Mouse (Mus musculus) C2C12 (cell line): ENCODE data around the gene Fsip1.

Experiments
- CEBPB ChIP-seq: IDR thresholded peaks from one replicate; pipeline ENCODE4 v1.6.1; 2011; ENCODE audit warnings: low read depth, mild to moderate bottlenecking, control low read depth, moderate library complexity
- CTCF ChIP-seq: IDR thresholded peaks from one replicate; pipeline ENCODE4 v1.5.1; 2011; ENCODE audit not compliant: control insufficient read depth, insufficient read depth, insufficient read length
- MAX ChIP-seq: IDR thresholded peaks from one replicate; pipeline ENCODE4 v1.6.1; 2011; ENCODE audit warnings: mild to moderate bottlenecking, control low read depth
- USF1 ChIP-seq: IDR thresholded peaks from one replicate; pipeline ENCODE4 v1.6.1; 2011; ENCODE audit warnings: low read depth, mild to moderate bottlenecking, control low read depth, moderate library complexity

DNA sequence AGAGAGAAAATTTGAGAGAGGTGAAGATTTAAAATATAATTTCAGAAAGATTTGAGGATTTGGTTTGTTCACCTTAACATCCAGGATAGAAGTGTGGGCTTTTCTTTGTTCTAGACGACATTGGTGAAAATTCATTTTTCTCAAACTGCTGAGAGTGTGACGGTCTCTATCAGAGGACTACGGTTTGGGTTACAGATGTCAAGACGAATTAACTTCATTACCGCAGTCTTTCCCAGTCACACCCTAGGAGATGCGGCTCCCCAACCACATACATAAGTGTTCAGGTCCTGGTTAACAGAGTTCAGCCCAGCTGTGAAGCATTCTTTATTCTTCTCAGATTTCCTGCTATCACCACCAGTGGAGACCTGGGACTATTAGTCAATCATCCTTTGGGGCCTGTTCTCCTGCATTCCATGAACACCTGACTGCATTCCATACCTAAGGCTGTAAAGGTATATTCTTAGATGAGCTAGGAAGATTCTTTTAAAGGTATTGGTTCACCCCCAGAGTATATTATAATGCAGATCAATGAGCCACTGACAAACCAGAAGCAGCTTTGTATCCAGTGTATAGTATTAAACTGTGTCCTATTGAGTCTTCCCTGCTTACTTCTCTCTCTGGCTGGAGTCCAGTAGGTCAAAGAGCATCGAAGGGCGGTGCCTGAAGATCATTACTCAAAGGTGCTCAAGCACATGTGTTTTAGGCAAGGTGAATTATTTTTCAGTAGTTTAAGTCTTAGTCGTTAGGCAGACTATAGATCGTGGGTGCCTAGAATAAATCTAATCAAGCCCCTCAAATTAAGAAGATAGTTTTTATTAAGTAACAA is 82.0 kb downstream of the Fsip1 start:
- TF ChIP-seq CTCF = no peak
- no peak for TF ChIP-seq MAX
- TF ChIP-seq USF1 = no peak
- no peak for TF ChIP-seq CEBPB
